In genomic region chr5:116305146-116305545, GRCm38 (mm10) we compare ENCODE assay signal across 7 mouse cellular contexts. TPM values are rescaled to one million over a fixed set of nuclear protein-coding genes. Genes with fewer than 3 reads are reported as not detected.
"Had no signal": no experiment of that assay in that cellular context is flagged by ENCODE, and none has a peak within 500 bp of the region (broad histone marks: within the 10 kb centered on the region; RNA-seq: fewer than 3 reads in every experiment).

No protein-coding gene starts in this region.

RNA-seq across cellular contexts. Expression of gene Ccdc60, which starts 16.4 kb away (rescaled TPM):
- total RNA-seq: gastrocnemius, adult 2 months; gastrocnemius, postnatal 10 days; gastrocnemius, postnatal 25 days; heart, adult 2 months; heart, postnatal 10 days; heart, postnatal 25 days; liver, adult 2 months had no signal
- polyA plus RNA-seq: liver, adult 2 months had no signal
